Mouse (Mus musculus): ENCODE measurements around the gene Zfp961. TPM values are rescaled to one million over a fixed set of nuclear protein-coding genes. Genes with fewer than 3 reads are reported as not detected.
"Not testable (repeated sequence)": the region's sequence is repeated elsewhere in the genome, so short reads cannot be mapped to it uniquely, and the experiment has no call there.

Gene Zfp961
- total and polyA plus RNA-seq, 3 experiments, result 5.9 to 21.4 (median 14.9) TPM

GRCm38 (mm10) chr8:72018141-72018540 lies 67.3 kb downstream of the Zfp961 start:
- no peak for DNase-seq (ENCODE audit: extremely low read depth)
- dilution Hi-C loops (cut with MboI; ENCODE audit: extremely low pct_ligation_motif_present, extremely low pct_unique_long_range_greater_than_20kb, low sequenced_read_pairs) (no loop called here), in situ Hi-C loops (cut with MboI; ENCODE audit: low pct_ligation_motif_present, low pct_unique_long_range_greater_than_20kb, low sequenced_read_pairs) (loop anchor here (25.0 kb wide), 1 partner anchor 881 kb away; no protein-coding TSS in a partner anchor)
- no peak overlapping the region for H3K4me2 ChIP-seq (ENCODE audit: insufficient read depth, low read depth, poor library complexity, severe bottlenecking)
- no peaks in the 10 kb centered on the region for H3K36me3 ChIP-seq (replicated peaks in 1 of 2; ENCODE audit: control insufficient read depth in 1 of 2, insufficient read depth in 1 of 2, low read length in 1 of 2)
- no peak overlapping the region for H3K27ac ChIP-seq (ENCODE audit: insufficient read depth, low read depth)
- H3K9me3 ChIP-seq (replicated peaks; ENCODE audit: low read length), result no peaks in the 10 kb centered on the region
- no peak for TF ChIP-seq MYC (IDR thresholded peaks at IDR 0.05; ENCODE audit: low read depth, low read length)
- 0 out of 2 replicates have a peak, but pooled peaks have one; percentile 13 for TF ChIP-seq NRF1 (IDR thresholded peaks at IDR 0.05; ENCODE audit: low read depth, low read length)
- H3K79me2 ChIP-seq (replicated peaks; ENCODE audit: control insufficient read depth, extremely low read depth, insufficient read depth, poor library complexity, severe bottlenecking), result no peaks in the 10 kb centered on the region
- H3K27me3 ChIP-seq (replicated peaks), result no peaks in the 10 kb centered on the region
- no peak overlapping the region for H3K9ac ChIP-seq (ENCODE audit: insufficient read depth, low read depth)
- no peak overlapping the region for H3K4me3 ChIP-seq (replicated peaks in 1 of 3; ENCODE audit: low read depth in 2 of 3, low read length in 2 of 3, poor library complexity in 1 of 3)
- H3K4me1 ChIP-seq (ENCODE audit: control insufficient read depth in 1 of 2, insufficient read depth in 2 of 2), result peaks cover 6 to 28% of the 10 kb centered on the region in 2 experiments; a peak in 3 of 4 replicates

DNA sequence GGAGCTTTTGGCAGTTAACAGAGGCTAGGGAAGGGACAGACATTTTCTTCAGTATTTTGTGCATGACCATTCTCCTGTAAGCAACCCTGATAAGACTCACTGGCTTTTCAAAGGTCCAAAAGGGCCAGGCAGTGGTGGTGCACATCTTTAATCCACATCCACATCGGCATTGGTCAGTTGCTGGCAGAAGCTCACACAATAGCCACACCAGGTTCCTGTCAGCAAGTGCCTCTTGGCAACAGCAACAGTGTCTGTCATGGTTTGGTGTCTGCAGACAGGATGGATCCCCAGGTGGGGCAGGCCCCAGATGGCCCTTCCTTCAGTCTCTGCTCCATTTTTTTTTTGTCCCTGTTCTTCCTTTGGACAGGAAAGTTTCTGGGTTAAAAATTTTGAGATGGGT lies 68.2 kb downstream of the Zfp961 start:
- H3K4me3 ChIP-seq (replicated peaks in 1 of 3; ENCODE audit: low read depth in 2 of 3, low read length in 2 of 3, poor library complexity in 1 of 3); H3K36me3 ChIP-seq (replicated peaks in 1 of 2; ENCODE audit: control insufficient read depth in 1 of 2, insufficient read depth in 1 of 2, low read length in 1 of 2); H3K9me3 ChIP-seq (replicated peaks; ENCODE audit: low read length); H3K79me2 ChIP-seq (replicated peaks; ENCODE audit: control insufficient read depth, extremely low read depth, insufficient read depth, poor library complexity, severe bottlenecking); DNase-seq (ENCODE audit: extremely low read depth); H3K9ac ChIP-seq (ENCODE audit: insufficient read depth, low read depth); H3K4me2 ChIP-seq (ENCODE audit: insufficient read depth, low read depth, poor library complexity, severe bottlenecking); H3K27ac ChIP-seq (ENCODE audit: insufficient read depth, low read depth); dilution Hi-C loops (cut with MboI; ENCODE audit: extremely low pct_ligation_motif_present, extremely low pct_unique_long_range_greater_than_20kb, low sequenced_read_pairs); H3K27me3 ChIP-seq (replicated peaks): not testable (repeated sequence)
- peaks cover 6 to 20% of the 10 kb centered on the region in 2 experiments; a peak in 3 of 4 replicates for H3K4me1 ChIP-seq (ENCODE audit: control insufficient read depth in 1 of 2, insufficient read depth in 2 of 2)
- in situ Hi-C loops (cut with MboI; ENCODE audit: low pct_ligation_motif_present, low pct_unique_long_range_greater_than_20kb, low sequenced_read_pairs), result loop anchor here (25.0 kb wide), 1 partner anchor 882 kb away; no protein-coding TSS in a partner anchor

GRCm38 (mm10) chr8:72019816-72020215 lies 69.0 kb downstream of the Zfp961 start:
- Histone ChIP-seq H3K27me3 (replicated peaks) (no peaks in the 10 kb centered on the region), H3K27ac (ENCODE audit: insufficient read depth, low read depth) (no peak overlapping the region), H3K4me3 (replicated peaks in 1 of 3; ENCODE audit: low read depth in 2 of 3, low read length in 2 of 3, poor library complexity in 1 of 3) (no peak overlapping the region), H3K9me3 (replicated peaks; ENCODE audit: low read length) (no peaks in the 10 kb centered on the region), H3K79me2 (replicated peaks; ENCODE audit: control insufficient read depth, extremely low read depth, insufficient read depth, poor library complexity, severe bottlenecking) (no peaks in the 10 kb centered on the region), H3K9ac (ENCODE audit: insufficient read depth, low read depth) (no peak overlapping the region), H3K4me1 (ENCODE audit: control insufficient read depth in 1 of 2, insufficient read depth in 2 of 2) (peaks cover 6 to 20% of the 10 kb centered on the region in 2 experiments; a peak in 3 of 4 replicates), H3K36me3 (replicated peaks in 1 of 2; ENCODE audit: control insufficient read depth in 1 of 2, insufficient read depth in 1 of 2, low read length in 1 of 2) (no peaks in the 10 kb centered on the region), H3K4me2 (ENCODE audit: insufficient read depth, low read depth, poor library complexity, severe bottlenecking) (no peak overlapping the region)
- TF ChIP-seq POLR2A (IDR thresholded peaks at IDR 0.05; ENCODE audit: low read depth, low read length), result no peak
- no peak for TF ChIP-seq MYC (IDR thresholded peaks at IDR 0.05; ENCODE audit: low read depth, low read length)
- no peak for TF ChIP-seq SMC3 (IDR thresholded peaks at IDR 0.05; ENCODE audit: low read depth, low read length)
- no peak for TF ChIP-seq MAX (IDR thresholded peaks at IDR 0.05; ENCODE audit: low read length)
- no peak for TF ChIP-seq MEF2A (IDR thresholded peaks at IDR 0.05; ENCODE audit: borderline replicate concordance, low read depth, low read length)
- no peak for TF ChIP-seq RCOR1 (conservative IDR thresholded peaks at IDR 0.05; ENCODE audit: low read depth, low read length)
- TF ChIP-seq TCF12 (IDR thresholded peaks at IDR 0.05; ENCODE audit: low read depth, low read length), result no peak
- no peak for TF ChIP-seq ZC3H11A (IDR thresholded peaks at IDR 0.05; ENCODE audit: low read depth, low read length)
- TF ChIP-seq MAFK (IDR thresholded peaks at IDR 0.05; ENCODE audit: insufficient replicate concordance, low read length), result no peak
- TF ChIP-seq SIN3A (IDR thresholded peaks at IDR 0.05; ENCODE audit: low read length), result no peak
- TF ChIP-seq JUN (IDR thresholded peaks at IDR 0.05; ENCODE audit: insufficient read depth, low read depth, low read length), result no peak
- TF ChIP-seq UBTF (IDR thresholded peaks at IDR 0.05; ENCODE audit: low read depth, low read length), result no peak
- no peak for DNase-seq (ENCODE audit: extremely low read depth)
- in situ Hi-C loops (cut with MboI; ENCODE audit: low pct_ligation_motif_present, low pct_unique_long_range_greater_than_20kb, low sequenced_read_pairs) (loop anchor here (25.0 kb wide), 1 partner anchor 883 kb away; no protein-coding TSS in a partner anchor), dilution Hi-C loops (cut with MboI; ENCODE audit: extremely low pct_ligation_motif_present, extremely low pct_unique_long_range_greater_than_20kb, low sequenced_read_pairs) (no loop called here)

DNA sequence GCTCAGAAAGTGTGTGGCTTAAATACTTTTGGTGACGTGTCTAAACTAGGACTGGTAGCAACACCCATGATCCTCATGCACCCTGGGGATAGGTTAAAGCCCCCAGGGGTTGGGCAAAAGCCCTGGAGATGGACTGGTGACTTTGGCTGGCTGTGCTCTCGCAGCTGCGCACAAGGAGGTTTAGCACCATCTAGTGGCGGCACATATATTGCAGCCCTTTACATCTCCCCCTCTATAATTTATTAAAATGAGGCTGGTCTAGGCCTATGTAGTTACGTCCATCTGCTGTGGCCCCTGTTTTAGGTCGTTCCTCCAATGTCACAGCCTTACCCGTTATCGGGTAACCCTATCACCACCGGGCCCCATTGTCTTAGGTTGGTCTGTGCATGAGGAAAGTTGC lies 74.0 kb downstream of the Zfp961 start:
- H3K4me3 ChIP-seq (replicated peaks in 1 of 3; ENCODE audit: low read depth in 2 of 3, low read length in 2 of 3, poor library complexity in 1 of 3); H3K9ac ChIP-seq (ENCODE audit: insufficient read depth, low read depth); H3K4me1 ChIP-seq (ENCODE audit: control insufficient read depth in 1 of 2, insufficient read depth in 2 of 2); H3K36me3 ChIP-seq (replicated peaks in 1 of 2; ENCODE audit: control insufficient read depth in 1 of 2, insufficient read depth in 1 of 2, low read length in 1 of 2); H3K27me3 ChIP-seq (replicated peaks); H3K4me2 ChIP-seq (ENCODE audit: insufficient read depth, low read depth, poor library complexity, severe bottlenecking); H3K9me3 ChIP-seq (replicated peaks; ENCODE audit: low read length); dilution Hi-C loops (cut with MboI; ENCODE audit: extremely low pct_ligation_motif_present, extremely low pct_unique_long_range_greater_than_20kb, low sequenced_read_pairs); H3K27ac ChIP-seq (ENCODE audit: insufficient read depth, low read depth); H3K79me2 ChIP-seq (replicated peaks; ENCODE audit: control insufficient read depth, extremely low read depth, insufficient read depth, poor library complexity, severe bottlenecking); DNase-seq (ENCODE audit: extremely low read depth): not testable (repeated sequence)
- in situ Hi-C loops (cut with MboI; ENCODE audit: low pct_ligation_motif_present, low pct_unique_long_range_greater_than_20kb, low sequenced_read_pairs), result loop anchor here (25.0 kb wide), 1 partner anchor 888 kb away; no protein-coding TSS in a partner anchor

Data from CH12.LX (cell line).